Mouse (Mus musculus) kidney, embryonic 14.5 days (tissue): Measurements from ENCODE around the gene Usp39. TPM values are rescaled to one million over a fixed set of nuclear protein-coding genes. Genes with fewer than 3 reads are reported as not detected.

ENCODE experiments used
- ATAC-seq: fragments of 200-750 bp; cut with Nextera tagmentation; 2 replicates; pipeline ENCODE4 v1.8.0; 2017; ENCODE audit warnings: moderate number of reproducible peaks, mild to moderate bottlenecking, moderate TSS enrichment, moderate library complexity; ENCODE audit not compliant: low FRiP score, low TSS enrichment
- H3K27ac ChIP-seq: fragments of 300-500 bp; sonication (generic); 2 replicates; pipeline ENCODE4 v1.5.1; 2014; ENCODE audit warnings: low read depth, mild to moderate bottlenecking, low read length, moderate library complexity, mixed read lengths
- H3K27me3 ChIP-seq: fragments of 300-500 bp; sonication (generic); 2 replicates; pipeline ENCODE4 v1.6.1; 2014; ENCODE audit warnings: mild to moderate bottlenecking, low read length; ENCODE audit not compliant: control insufficient read depth, insufficient read depth
- H3K36me3 ChIP-seq: fragments of 300-500 bp; sonication (generic); 2 replicates; pipeline ENCODE4 v1.6.1; 2014; ENCODE audit warnings: low read length, mixed read lengths; ENCODE audit not compliant: control insufficient read depth, insufficient read depth
- H3K4me1 ChIP-seq: fragments of 300-500 bp; sonication (generic); 2 replicates; pipeline ENCODE4 v1.6.1; 2014; ENCODE audit warnings: low read length, mixed read lengths; ENCODE audit not compliant: control insufficient read depth, insufficient read depth
- H3K4me2 ChIP-seq: fragments of 300-500 bp; sonication (generic); replicated peaks from 2 replicates; pipeline ENCODE4 v1.6.1; 2014; ENCODE audit warnings: low read depth, mild to moderate bottlenecking, low read length
- H3K4me3 ChIP-seq: fragments of 300-500 bp; sonication (generic); 2 replicates; pipeline ENCODE4 v1.5.1; 2014; ENCODE audit warnings: mild to moderate bottlenecking, low read length
- H3K9ac ChIP-seq: fragments of 300-500 bp; sonication (generic); 2 replicates; pipeline ENCODE4 v1.6.1; 2014; ENCODE audit warnings: low read depth, mild to moderate bottlenecking, low read length, moderate library complexity
- H3K9me3 ChIP-seq: fragments of 300-500 bp; sonication (generic); 2 replicates; pipeline ENCODE4 v1.6.1; 2016; ENCODE audit warnings: low read length; ENCODE audit not compliant: control insufficient read depth
- WGBS: fragments of 180-500 bp; shearing (Covaris S2); extraction: QIAGEN DNeasy Blood & Tissue Kit; methylation state at CpG from one replicate; pipeline ENCODE4 v1.1.7; 2014; 5-methylcytosine and 5-hydroxymethylcytosine counted together
- polyA plus RNA-seq: library from polyadenylated mRNA; unstranded; fragments of >200 nt; fragmentation: Nextera tagmentation; extraction: Ambion mirVana; gene quantifications from 2 replicates; pipeline ENCODE4 v1.2.1, GENCODE M21; 2014

The Usp39 gene
- polyA plus RNA-seq, 1 experiment from 2014 or later: 69.1 TPM

GRCm38 (mm10) chr6:72386561-72386960 is 41.6 kb upstream of the Usp39 start:
- peaks cover 10% of the 10 kb centered on the region for H3K36me3 ChIP-seq
- 90% methylated on average over 2 of the region's 2 CpGs for WGBS
- no peaks in the 10 kb centered on the region for H3K9me3 ChIP-seq
- peaks cover 25% of the 10 kb centered on the region for H3K4me1 ChIP-seq
- no peak overlapping the region for H3K9ac ChIP-seq
- no peak for ATAC-seq
- H3K27ac ChIP-seq: no peak overlapping the region
- H3K4me2 ChIP-seq: no peak overlapping the region
- H3K27me3 ChIP-seq: no peaks in the 10 kb centered on the region
- no peak overlapping the region for H3K4me3 ChIP-seq

- 87% methylated on average over 4 of the region's 4 CpGs for WGBS
- Histone ChIP-seq H3K36me3 (peaks cover 10% of the 10 kb centered on the region), H3K4me1 (peaks cover 16% of the 10 kb centered on the region), H3K9ac (no peak overlapping the region), H3K4me3 (no peak overlapping the region), H3K27me3 (0 out of 2 replicates have a peak, but pooled peaks cover under 1% of the 10 kb centered on the region), H3K4me2 (no peak overlapping the region), H3K27ac (no peak overlapping the region), H3K9me3 (no peaks in the 10 kb centered on the region)
- ATAC-seq: no peak
Observed at GRCm38 (mm10) chr6:72385258-72385657, 40.3 kb upstream of the Usp39 start.

- Histone ChIP-seq H3K27me3 (peaks cover 11% of the 10 kb centered on the region; the same call in 1 of the 2 replicates), H3K4me1 (peaks cover 11% of the 10 kb centered on the region), H3K4me2 (no peak overlapping the region), H3K36me3 (peaks cover 10% of the 10 kb centered on the region), H3K9me3 (no peaks in the 10 kb centered on the region), H3K9ac (no peak overlapping the region), H3K27ac (no peak overlapping the region), H3K4me3 (no peak overlapping the region)
- 91% methylated on average over 7 of the region's 7 CpGs for WGBS
- ATAC-seq: no peak
Observed at GRCm38 (mm10) chr6:72383952-72384351, 39.0 kb upstream of the Usp39 start.

- H3K27ac ChIP-seq: no peak overlapping the region
- H3K4me2 ChIP-seq: no peak overlapping the region
- 87% methylated on average over 6 of the region's 6 CpGs for WGBS
- H3K4me1 ChIP-seq: peaks cover 5% of the 10 kb centered on the region
- ATAC-seq: no peak
- H3K4me3 ChIP-seq: no peak overlapping the region
- H3K9me3 ChIP-seq: no peaks in the 10 kb centered on the region
- H3K36me3 ChIP-seq: peaks cover 10% of the 10 kb centered on the region
- peaks cover 11% of the 10 kb centered on the region; the same call in 1 of the 2 replicates for H3K27me3 ChIP-seq
- no peak overlapping the region for H3K9ac ChIP-seq
Observed at GRCm38 (mm10) chr6:72383142-72383820, 38.3 kb upstream of the Usp39 start.

GRCm38 (mm10) chr6:72382494-72382893 is 37.5 kb upstream of the Usp39 start:
- Histone ChIP-seq H3K9me3 (no peaks in the 10 kb centered on the region), H3K27ac (no peak overlapping the region), H3K9ac (no peak overlapping the region), H3K36me3 (peaks cover 10% of the 10 kb centered on the region), H3K27me3 (peaks cover 11% of the 10 kb centered on the region; the same call in 1 of the 2 replicates), H3K4me2 (no peak overlapping the region), H3K4me1 (no peaks in the 10 kb centered on the region), H3K4me3 (no peak overlapping the region)
- WGBS: 84% methylated on average over 6 of the region's 6 CpGs
- ATAC-seq: no peak

GRCm38 (mm10) chr6:72380131-72380770 is 35.3 kb upstream of the Usp39 start, which contains the start of gene Vamp5:
TSS of gene Vamp5 (minus strand) at chr6:72380468.
- Histone ChIP-seq H3K27ac (peak within 1 kb of the TSS; percentile 21; the same call in 1 of the 2 replicates), H3K27me3 (peaks cover 11% of the 10 kb centered on the region; the same call in 1 of the 2 replicates), H3K36me3 (peaks cover 3% of the 10 kb centered on the region), H3K4me1 (no peaks in the 10 kb centered on the region), H3K9me3 (no peaks in the 10 kb centered on the region), H3K4me2 (peak within 1 kb of the TSS; percentile 58), H3K4me3 (peak within 1 kb of the TSS; percentile 45), H3K9ac (peak within 1 kb of the TSS; percentile 53)
- ATAC-seq: peak; percentile 74
- 2% methylated on average over 48 of the region's 49 CpGs for WGBS

- Histone ChIP-seq H3K4me3 (peak overlapping the region; percentile 45), H3K4me2 (peak overlapping the region; percentile 58), H3K9ac (peak overlapping the region; percentile 53; the same call in 1 of the 2 replicates), H3K4me1 (no peaks in the 10 kb centered on the region), H3K27ac (peak overlapping the region; percentile 21; the same call in 1 of the 2 replicates), H3K27me3 (peaks cover 11% of the 10 kb centered on the region; the same call in 1 of the 2 replicates), H3K9me3 (no peaks in the 10 kb centered on the region), H3K36me3 (no peaks in the 10 kb centered on the region)
- WGBS: 41% methylated on average over 7 of the region's 7 CpGs
- no peak; the same call in 1 of the 2 replicates for ATAC-seq
Observed at GRCm38 (mm10) chr6:72379377-72380130, 34.6 kb upstream of the Usp39 start.

- no peak overlapping the region; the same call in 1 of the 2 replicates for H3K4me3 ChIP-seq
- no peak overlapping the region for H3K27ac ChIP-seq
- H3K27me3 ChIP-seq: peaks cover 11% of the 10 kb centered on the region; the same call in 1 of the 2 replicates
- no peaks in the 10 kb centered on the region for H3K9me3 ChIP-seq
- H3K36me3 ChIP-seq: no peaks in the 10 kb centered on the region
- no peak for ATAC-seq
- no peaks in the 10 kb centered on the region for H3K4me1 ChIP-seq
- no peak overlapping the region for H3K9ac ChIP-seq
- no peak overlapping the region; the same call in 1 of the 2 replicates for H3K4me2 ChIP-seq
- 88% methylated on average over 8 of the region's 8 CpGs for WGBS
Observed at GRCm38 (mm10) chr6:72378510-72379234, 33.7 kb upstream of the Usp39 start.
